Mouse (Mus musculus) heart, adult 11 months (tissue): ENCODE measurements at regions not wholly inside any gene's neighbourhood (a gene's known extent, or its start where the extent isn't known, plus 50 kb on each side); places are given as distances from the start of the nearest gene placed in this dataset.

Experiments
- DNase-seq: peaks from one replicate; pipeline ENCODE4 v3.0.0; 2022

GRCm38 (mm10) chr13:53996867-53997266 is 58.6 kb downstream of the Drd1 start:
- no peak for DNase-seq

- no peak for DNase-seq
These were observed 62.5 kb downstream of the Drd1 start for GRCm38 (mm10) chr13:53992863-53993451.

- no peak for DNase-seq
These were observed 76.3 kb downstream of the Drd1 start for GRCm38 (mm10) chr13:53979226-53979625.

- DNase-seq = no peak
These were observed 86.1 kb downstream of the Drd1 start for GRCm38 (mm10) chr13:53969421-53969820.

DNA sequence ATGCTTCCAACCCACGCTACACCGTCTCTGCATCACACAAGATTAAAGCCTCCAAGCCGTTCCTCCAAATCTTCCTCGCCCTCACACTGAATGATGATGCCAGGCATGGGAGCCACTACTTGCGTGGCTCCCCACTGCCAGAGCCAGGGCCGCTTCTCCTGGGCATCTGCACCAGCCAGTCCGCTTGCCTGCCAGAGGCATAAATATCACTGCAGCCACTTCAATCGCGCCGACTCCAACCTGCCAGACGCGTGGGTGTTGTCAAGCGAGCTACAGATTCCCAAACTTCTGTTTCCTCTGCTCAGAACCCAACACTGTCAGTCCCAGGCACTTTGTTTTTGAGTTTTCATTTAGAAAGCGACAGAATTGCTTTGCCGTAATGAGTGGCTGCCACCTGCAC is 99.3 kb downstream of the Drd1 start:
- DNase-seq = no peak

- DNase-seq = peak; percentile 45
These were observed 107.4 kb downstream of the Drd1 start for GRCm38 (mm10) chr13:53948056-53948455.

- peak; percentile 94 for DNase-seq
These were observed 109.8 kb downstream of the Drd1 start for GRCm38 (mm10) chr13:53945681-53946080.

- DNase-seq = peak; percentile 54
These were observed 114.3 kb downstream of the Drd1 start for GRCm38 (mm10) chr13:53941005-53941747.

- no peak for DNase-seq
These were observed 120.3 kb downstream of the Drd1 start for GRCm38 (mm10) chr13:53935174-53935699.

DNA sequence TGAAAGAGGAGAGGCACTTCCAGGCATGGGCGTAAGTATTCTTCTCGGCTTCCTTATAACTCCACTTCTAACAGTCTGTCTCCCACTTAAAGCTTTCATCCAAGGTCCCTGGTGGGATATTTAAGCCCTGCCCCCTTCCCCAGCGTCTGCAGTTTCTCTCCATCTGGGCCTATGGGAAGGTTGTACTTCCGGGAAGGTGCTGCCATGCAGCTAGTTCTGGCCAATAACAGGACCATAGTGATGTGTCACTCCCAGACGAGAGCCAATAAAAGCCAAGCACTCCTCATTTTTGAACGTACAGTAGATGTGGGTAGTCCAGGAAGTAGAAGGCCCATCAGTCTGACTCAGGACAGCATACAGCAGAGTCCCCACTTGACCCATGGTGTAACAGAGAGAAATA is 121.0 kb downstream of the Drd1 start:
- no peak for DNase-seq

DNA sequence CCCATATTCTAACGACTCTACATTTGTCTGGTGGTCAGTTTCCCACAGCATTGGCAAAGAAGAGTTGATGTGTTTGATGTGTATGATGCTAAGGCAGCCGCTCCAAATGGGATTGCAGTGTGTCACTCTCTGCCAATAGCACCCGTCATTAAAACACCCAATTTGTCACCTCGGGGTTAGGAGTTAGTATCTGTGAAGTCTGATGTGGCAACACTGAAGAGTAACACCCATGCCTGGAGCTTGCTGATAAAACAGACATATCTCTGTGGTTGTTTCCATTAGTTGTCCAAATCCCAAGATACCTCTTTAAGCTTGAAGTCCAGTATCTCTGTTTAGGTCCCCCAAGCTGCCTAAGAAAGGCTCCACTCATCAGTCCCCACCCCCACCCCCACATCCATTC is 129.4 kb downstream of the Drd1 start:
- peak; percentile 28 for DNase-seq

- peak; percentile 56 for DNase-seq
These were observed 131.1 kb downstream of the Drd1 start for GRCm38 (mm10) chr13:53924433-53924832.

- peak; percentile 52 for DNase-seq
These were observed 131.7 kb downstream of the Drd1 start for GRCm38 (mm10) chr13:53923721-53924374.

DNA sequence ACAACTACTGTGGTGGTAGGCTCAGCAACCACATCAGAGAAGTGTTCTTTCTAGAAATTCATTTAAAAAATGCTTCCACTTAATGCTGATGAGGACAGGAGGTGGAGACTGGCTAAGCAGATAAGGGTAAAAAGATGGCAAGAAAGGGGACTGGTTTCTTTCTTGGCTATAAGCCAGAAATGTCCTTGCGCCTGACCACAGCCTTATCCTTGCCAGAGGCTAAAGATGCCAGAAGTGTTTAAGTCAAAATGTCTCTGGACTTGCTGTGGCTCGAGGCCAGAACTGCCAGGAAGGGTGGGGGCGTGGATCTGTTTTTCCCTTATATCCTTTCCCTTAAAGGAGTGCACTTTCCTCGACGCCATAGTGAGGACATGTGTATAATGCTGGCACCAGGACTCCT is 133.7 kb downstream of the Drd1 start:
- DNase-seq = no peak

- DNase-seq = peak; percentile 74
These were observed 135.6 kb downstream of the Drd1 start for GRCm38 (mm10) chr13:53919851-53920381.

DNA sequence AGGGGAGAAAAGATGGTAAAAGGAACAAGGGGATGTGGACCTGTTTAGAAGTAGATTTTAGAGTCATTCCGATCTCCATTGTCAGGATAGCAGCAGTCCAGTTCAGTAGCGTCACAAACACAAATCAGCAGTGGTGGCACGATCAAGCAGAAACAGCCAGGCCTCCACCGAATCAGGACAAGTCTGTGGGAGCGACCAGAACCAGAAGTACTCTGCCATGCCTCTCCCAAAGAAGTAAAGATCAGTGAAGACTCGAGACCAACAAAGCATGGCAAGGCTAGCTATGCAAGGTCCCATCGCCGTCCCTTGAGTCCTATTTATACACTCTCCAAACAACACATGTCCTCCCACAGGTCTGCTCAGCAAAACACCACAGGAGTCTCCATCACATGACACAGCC is 140.0 kb downstream of the Drd1 start:
- peak; percentile 86 for DNase-seq

DNA sequence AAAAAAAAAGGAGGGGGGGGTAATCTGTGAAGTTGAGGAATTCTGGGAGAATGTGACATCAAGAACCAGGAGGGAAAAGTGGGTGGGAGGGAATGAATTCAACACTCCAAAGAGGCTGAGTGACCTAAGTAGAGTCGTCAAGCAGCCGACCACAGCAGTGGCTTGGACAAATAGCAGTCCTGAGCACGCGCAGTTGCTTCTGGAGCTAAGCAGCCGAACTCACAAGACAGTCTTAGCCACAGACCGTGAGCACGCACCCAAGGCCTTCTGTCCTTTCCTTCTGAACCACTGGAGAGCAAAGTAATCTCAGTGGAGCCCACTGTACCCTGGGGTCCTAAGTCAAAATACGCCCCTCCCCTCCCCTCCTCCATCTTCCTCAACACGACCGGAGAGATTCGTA is 141.1 kb downstream of the Drd1 start:
- DNase-seq = peak; percentile 60

- DNase-seq = peak; percentile 87
These were observed 142.0 kb downstream of the Drd1 start for GRCm38 (mm10) chr13:53913501-53913900.

- no peak for DNase-seq
These were observed 143.7 kb downstream of the Drd1 start for GRCm38 (mm10) chr13:53911846-53912245.

GRCm38 (mm10) chr13:53911261-53911660 is 144.2 kb downstream of the Drd1 start:
- DNase-seq = peak; percentile 81

- DNase-seq = peak; percentile 61
These were observed 145.3 kb downstream of the Drd1 start for GRCm38 (mm10) chr13:53910251-53910650.

- peak; percentile 82 for DNase-seq
These were observed 151.0 kb downstream of the Drd1 start for GRCm38 (mm10) chr13:53904471-53904870.

GRCm38 (mm10) chr13:53903626-53904025 is 151.9 kb downstream of the Drd1 start:
- peak; percentile 44 for DNase-seq

- DNase-seq = peak; percentile 9
These were observed 152.7 kb downstream of the Drd1 start for GRCm38 (mm10) chr13:53902831-53903230.
